Mouse (Mus musculus): ENCODE data around the gene Ubac2. TPM values are rescaled to one million over a fixed set of nuclear protein-coding genes. Genes with fewer than 3 reads are reported as not detected.
"Not testable (repeated sequence)": the region's sequence is repeated elsewhere in the genome, so short reads cannot be mapped to it uniquely, and the experiment has no call there.

Gene Ubac2
- 48.9 and 51.8 TPM in 2 replicates for polyA plus RNA-seq (2015; fragmentation: Nextera tagmentation; extraction: Ambion mirVana)

DNA sequence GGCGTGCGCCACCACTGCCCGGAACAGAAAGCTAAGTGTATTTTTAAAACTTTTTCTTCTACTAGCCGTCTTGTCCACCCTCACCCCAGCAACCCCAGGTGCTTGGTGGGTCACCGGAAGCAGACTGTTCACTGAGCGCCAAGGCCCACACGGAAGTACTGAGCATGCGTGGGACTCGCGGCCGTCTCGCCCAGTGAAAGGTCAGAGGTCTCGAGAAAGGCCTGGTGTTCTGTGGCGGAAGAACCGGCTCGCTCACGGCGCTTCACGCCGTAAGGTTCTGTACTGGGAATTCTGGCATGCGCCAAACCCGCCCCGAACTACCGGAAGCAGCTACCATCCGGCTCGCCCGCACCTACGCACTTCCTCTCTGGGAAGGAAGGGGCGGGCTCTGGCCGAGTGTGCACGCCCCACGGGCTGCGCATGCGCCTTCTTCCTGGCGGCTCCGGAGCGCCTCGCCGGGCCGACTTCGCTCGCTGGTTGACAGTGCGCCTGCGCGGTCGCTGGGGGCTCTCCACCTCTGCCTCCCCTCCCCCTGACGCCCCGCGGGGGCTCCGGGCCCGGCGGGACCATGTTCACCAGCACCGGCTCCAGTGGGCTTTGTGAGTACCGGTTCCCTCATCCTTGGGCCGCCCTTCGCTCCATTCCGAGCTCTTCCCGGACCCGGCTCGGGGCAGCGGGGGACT is at the start of gene Ubac2:
Gene Ubac2 (plus strand): TSS at position 445 of the 683 bp plus-strand sequence.
- under 1% methylated on average over 54 of the region's 61 CpGs for WGBS

DNA sequence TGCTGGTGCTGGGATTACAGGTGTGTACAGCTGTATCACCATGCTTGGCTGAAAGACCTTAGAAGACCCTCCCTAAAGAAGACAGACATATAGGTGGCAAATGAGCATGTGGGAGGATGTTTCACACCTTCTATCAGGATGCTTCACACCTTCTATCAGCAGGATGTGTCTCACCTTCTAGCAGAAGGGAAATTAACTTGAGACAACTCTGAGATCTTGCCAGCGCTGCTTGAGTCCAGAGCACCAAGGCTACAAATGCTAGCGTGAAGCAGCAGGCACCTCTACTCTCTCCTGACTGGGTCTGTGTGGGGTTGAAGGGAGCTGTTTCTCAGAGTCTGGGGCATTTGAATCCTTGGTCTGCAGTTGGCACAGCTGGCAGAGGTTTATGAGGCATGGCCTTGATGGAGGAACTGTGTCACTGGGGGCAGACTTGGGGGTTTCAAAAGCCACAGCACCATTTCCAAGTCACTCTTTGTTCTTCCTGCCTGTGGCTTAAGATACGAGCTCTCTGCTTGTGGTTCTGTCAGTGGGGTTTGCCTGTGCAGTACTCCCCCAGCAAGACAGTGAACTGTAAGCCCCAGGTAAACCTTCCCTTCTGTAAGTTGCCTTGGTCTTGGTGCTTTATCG is 48.5 kb upstream of the Ubac2 start:
- no peak for ATAC-seq
- Histone ChIP-seq H3K9ac (ENCODE audit: low read depth, low read length) (no peak overlapping the region), H3K9me3 (ENCODE audit: control insufficient read depth, low read length) (peaks cover 2% of the 10 kb centered on the region), H3K36me3 (ENCODE audit: control insufficient read depth, insufficient read depth, low read length) (no peaks in the 10 kb centered on the region), H3K27ac (ENCODE audit: low read depth, low read length) (no peak overlapping the region), H3K4me3 (ENCODE audit: low read length) (no peak overlapping the region), H3K27me3 (replicated peaks; ENCODE audit: control insufficient read depth, insufficient read depth, low read length) (no peaks in the 10 kb centered on the region), H3K4me2 (ENCODE audit: low read length) (no peak overlapping the region), H3K4me1 (ENCODE audit: control insufficient read depth, insufficient read depth, low read depth, low read length) (no peaks in the 10 kb centered on the region)
- 94% methylated on average over 4 of the region's 4 CpGs for WGBS

More for the DNA sequence above, at the start of gene Ubac2:
- ATAC-seq: peak; percentile 99
- Histone ChIP-seq H3K4me1 (ENCODE audit: control insufficient read depth, insufficient read depth, low read depth, low read length) (peaks cover 16% of the 10 kb centered on the region), H3K4me3 (ENCODE audit: low read length) (peak within 1 kb of the TSS; percentile 91), H3K27ac (ENCODE audit: low read depth, low read length) (peak within 1 kb of the TSS; percentile 85), H3K9me3 (ENCODE audit: control insufficient read depth, low read length) (no peaks in the 10 kb centered on the region), H3K9ac (ENCODE audit: low read depth, low read length) (peak within 1 kb of the TSS; percentile 72), H3K27me3 (replicated peaks; ENCODE audit: control insufficient read depth, insufficient read depth, low read length) (no peaks in the 10 kb centered on the region), H3K4me2 (ENCODE audit: low read length) (peak within 1 kb of the TSS; percentile 85), H3K36me3 (ENCODE audit: control insufficient read depth, insufficient read depth, low read length) (no peaks in the 10 kb centered on the region)

DNA sequence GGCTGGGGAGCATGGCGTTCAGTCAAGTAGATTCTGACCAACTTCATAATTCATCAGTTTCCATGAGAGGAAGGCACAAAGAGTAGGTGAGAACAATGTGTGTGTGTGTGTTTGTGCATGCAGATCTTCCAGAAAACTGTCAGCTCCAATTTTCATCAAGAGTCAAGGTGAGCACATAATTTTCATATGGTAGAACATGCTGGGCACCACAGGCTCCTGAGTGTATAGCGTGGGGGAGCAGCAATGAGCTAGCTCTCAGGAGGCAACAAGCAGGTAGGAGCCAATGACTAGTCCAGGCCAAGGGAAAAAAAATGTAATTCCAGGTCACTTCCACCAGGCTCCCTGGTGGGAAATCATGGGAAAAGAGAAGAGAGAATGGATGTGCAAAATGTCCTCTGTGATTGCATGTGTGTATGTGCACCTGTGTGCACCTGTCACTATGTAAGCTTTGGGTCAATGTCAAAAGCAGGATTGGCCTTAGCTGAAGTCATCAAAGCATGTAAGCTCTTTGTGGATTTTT is 45.4 kb upstream of the Ubac2 start:
- 85% methylated on average over 2 of the region's 2 CpGs for WGBS
- no peak for ATAC-seq
- no peak overlapping the region for H3K4me2 ChIP-seq (ENCODE audit: low read length)

GRCm38 (mm10) chr14:121838161-121838560 is 40.3 kb upstream of the Ubac2 start:
- no peak overlapping the region for H3K27ac ChIP-seq (ENCODE audit: low read depth, low read length)
- H3K27me3 ChIP-seq (replicated peaks; ENCODE audit: control insufficient read depth, insufficient read depth, low read length): no peaks in the 10 kb centered on the region
- H3K9ac ChIP-seq (ENCODE audit: low read depth, low read length): no peak overlapping the region
- no peaks in the 10 kb centered on the region for H3K4me1 ChIP-seq (ENCODE audit: control insufficient read depth, insufficient read depth, low read depth, low read length)
- H3K9me3 ChIP-seq (ENCODE audit: control insufficient read depth, low read length): peaks cover 7% of the 10 kb centered on the region
- no peak overlapping the region for H3K4me3 ChIP-seq (ENCODE audit: low read length)
- no peaks in the 10 kb centered on the region for H3K36me3 ChIP-seq (ENCODE audit: control insufficient read depth, insufficient read depth, low read length)
- no peak for ATAC-seq
- H3K4me2 ChIP-seq (ENCODE audit: low read length): no peak overlapping the region
- WGBS: 94% methylated on average over 4 of the region's 4 CpGs

More for the DNA sequence above, 45.4 kb upstream of the Ubac2 start:
- H3K9me3 ChIP-seq (ENCODE audit: control insufficient read depth, low read length): peaks cover 3% of the 10 kb centered on the region
- H3K4me1 ChIP-seq (ENCODE audit: control insufficient read depth, insufficient read depth, low read depth, low read length): no peaks in the 10 kb centered on the region
- H3K9ac ChIP-seq (ENCODE audit: low read depth, low read length): no peak overlapping the region
- H3K36me3 ChIP-seq (ENCODE audit: control insufficient read depth, insufficient read depth, low read length): no peaks in the 10 kb centered on the region
- H3K4me3 ChIP-seq (ENCODE audit: low read length): no peak overlapping the region
- H3K27me3 ChIP-seq (replicated peaks; ENCODE audit: control insufficient read depth, insufficient read depth, low read length): no peaks in the 10 kb centered on the region
- no peak overlapping the region for H3K27ac ChIP-seq (ENCODE audit: low read depth, low read length)

- 90% methylated on average over 8 of the region's 8 CpGs for WGBS
- Histone ChIP-seq H3K36me3 (ENCODE audit: control insufficient read depth, insufficient read depth, low read length) (no peaks in the 10 kb centered on the region), H3K27me3 (replicated peaks; ENCODE audit: control insufficient read depth, insufficient read depth, low read length) (no peaks in the 10 kb centered on the region), H3K9me3 (ENCODE audit: control insufficient read depth, low read length) (peaks cover 7% of the 10 kb centered on the region), H3K4me2 (ENCODE audit: low read length) (no peak overlapping the region), H3K9ac (ENCODE audit: low read depth, low read length) (no peak overlapping the region), H3K27ac (ENCODE audit: low read depth, low read length) (no peak overlapping the region), H3K4me1 (ENCODE audit: control insufficient read depth, insufficient read depth, low read depth, low read length) (no peaks in the 10 kb centered on the region), H3K4me3 (ENCODE audit: low read length) (no peak overlapping the region)
- no peak for ATAC-seq
These were observed 38.2 kb upstream of the Ubac2 start for GRCm38 (mm10) chr14:121840217-121840616.

DNA sequence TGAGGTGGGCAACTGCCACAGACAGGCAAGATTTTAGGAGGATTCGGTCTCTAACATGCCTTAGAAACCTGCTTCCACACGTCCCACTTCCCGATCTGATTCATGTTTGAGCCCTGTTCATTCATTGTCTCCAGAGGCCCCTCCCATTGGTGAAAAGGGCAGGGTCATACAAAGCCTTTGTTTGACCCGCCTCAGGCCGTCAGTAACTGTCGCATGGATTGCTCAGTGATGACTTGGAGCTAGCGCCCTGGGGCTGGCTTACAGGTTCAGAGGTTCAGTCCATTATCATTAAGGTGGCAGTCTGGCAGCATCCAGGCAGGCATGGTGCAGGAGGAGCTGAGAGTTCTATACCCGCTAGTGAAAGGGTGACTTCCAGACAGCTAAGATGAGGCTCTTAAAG is 33.9 kb upstream of the Ubac2 start:
- WGBS: 40% methylated on average over 8 of the region's 8 CpGs
- ATAC-seq: no peak

DNA sequence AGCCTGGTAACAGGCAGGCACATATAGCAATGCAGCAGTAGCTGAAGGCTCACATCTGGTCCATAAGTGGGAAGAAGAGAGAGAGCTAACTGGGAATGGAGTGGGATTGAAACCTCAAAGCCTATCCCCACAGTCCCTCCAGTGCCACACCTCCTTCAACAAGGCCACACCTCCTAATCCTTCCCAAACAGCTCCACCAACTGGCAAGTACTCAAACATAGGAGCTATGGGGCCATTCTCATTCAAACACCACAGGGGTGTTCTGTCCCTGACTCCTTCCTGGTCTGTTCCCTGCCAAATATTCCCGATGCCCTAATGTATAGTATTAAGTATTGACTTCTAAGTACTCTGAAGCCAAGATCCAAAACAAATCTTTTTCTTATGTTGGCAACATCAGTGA is 27.2 kb upstream of the Ubac2 start:
- WGBS: 89% methylated on average over 1 of the region's 1 CpGs
- H3K27me3 ChIP-seq (replicated peaks; ENCODE audit: control insufficient read depth, insufficient read depth, low read length): no peaks in the 10 kb centered on the region
- H3K4me1 ChIP-seq (ENCODE audit: control insufficient read depth, insufficient read depth, low read depth, low read length): no peaks in the 10 kb centered on the region
- no peaks in the 10 kb centered on the region for H3K36me3 ChIP-seq (ENCODE audit: control insufficient read depth, insufficient read depth, low read length)
- H3K4me2 ChIP-seq (ENCODE audit: low read length): no peak overlapping the region
- no peak overlapping the region for H3K4me3 ChIP-seq (ENCODE audit: low read length)
- no peak overlapping the region for H3K9ac ChIP-seq (ENCODE audit: low read depth, low read length)
- H3K9me3 ChIP-seq (ENCODE audit: control insufficient read depth, low read length): no peaks in the 10 kb centered on the region
- ATAC-seq: no peak
- no peak overlapping the region for H3K27ac ChIP-seq (ENCODE audit: low read depth, low read length)

More for the DNA sequence above, 33.9 kb upstream of the Ubac2 start:
- Histone ChIP-seq H3K4me1 (ENCODE audit: control insufficient read depth, insufficient read depth, low read depth, low read length) (no peaks in the 10 kb centered on the region), H3K36me3 (ENCODE audit: control insufficient read depth, insufficient read depth, low read length) (no peaks in the 10 kb centered on the region), H3K4me2 (ENCODE audit: low read length) (no peak overlapping the region), H3K9ac (ENCODE audit: low read depth, low read length) (no peak overlapping the region), H3K9me3 (ENCODE audit: control insufficient read depth, low read length) (no peaks in the 10 kb centered on the region), H3K27me3 (replicated peaks; ENCODE audit: control insufficient read depth, insufficient read depth, low read length) (no peaks in the 10 kb centered on the region), H3K4me3 (ENCODE audit: low read length) (no peak overlapping the region), H3K27ac (ENCODE audit: low read depth, low read length) (no peak overlapping the region)

DNA sequence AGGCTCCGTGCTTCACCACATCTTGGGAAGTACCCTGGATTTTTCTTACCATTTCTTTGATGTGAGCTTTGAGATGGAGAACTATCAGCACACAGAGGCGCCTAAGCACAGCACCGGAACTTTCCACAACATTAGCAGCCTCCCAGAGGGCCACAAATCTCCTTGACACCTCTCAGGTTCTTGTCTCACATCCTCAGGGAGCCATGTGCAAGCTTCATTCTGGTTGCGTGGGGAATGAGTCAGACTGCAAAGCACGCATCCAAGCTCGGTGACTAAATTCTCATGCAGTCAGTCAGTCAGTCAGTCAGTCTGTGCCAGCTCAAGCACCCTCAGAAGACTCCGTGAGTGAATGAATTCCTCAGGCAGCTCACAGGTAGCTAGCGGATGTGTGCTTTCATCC is 25.9 kb upstream of the Ubac2 start:
- no peaks in the 10 kb centered on the region for H3K4me1 ChIP-seq (ENCODE audit: control insufficient read depth, insufficient read depth, low read depth, low read length)
- H3K27me3 ChIP-seq (replicated peaks; ENCODE audit: control insufficient read depth, insufficient read depth, low read length): no peaks in the 10 kb centered on the region
- H3K9ac ChIP-seq (ENCODE audit: low read depth, low read length): no peak overlapping the region
- no peak overlapping the region for H3K4me2 ChIP-seq (ENCODE audit: low read length)
- ATAC-seq: no peak; the same call in 1 of the 2 replicates
- 85% methylated on average over 8 of the region's 8 CpGs for WGBS
- no peaks in the 10 kb centered on the region for H3K9me3 ChIP-seq (ENCODE audit: control insufficient read depth, low read length)
- H3K27ac ChIP-seq (ENCODE audit: low read depth, low read length): no peak overlapping the region
- H3K4me3 ChIP-seq (ENCODE audit: low read length): no peak overlapping the region
- H3K36me3 ChIP-seq (ENCODE audit: control insufficient read depth, insufficient read depth, low read length): no peaks in the 10 kb centered on the region

GRCm38 (mm10) chr14:121865162-121865561 is 13.3 kb upstream of the Ubac2 start:
- not testable (repeated sequence) for H3K4me2 ChIP-seq (ENCODE audit: low read length); ATAC-seq; H3K9ac ChIP-seq (ENCODE audit: low read depth, low read length); H3K27ac ChIP-seq (ENCODE audit: low read depth, low read length); H3K4me3 ChIP-seq (ENCODE audit: low read length); H3K36me3 ChIP-seq (ENCODE audit: control insufficient read depth, insufficient read depth, low read length); H3K9me3 ChIP-seq (ENCODE audit: control insufficient read depth, low read length); H3K4me1 ChIP-seq (ENCODE audit: control insufficient read depth, insufficient read depth, low read depth, low read length); H3K27me3 ChIP-seq (replicated peaks; ENCODE audit: control insufficient read depth, insufficient read depth, low read length)
- 12% methylated on average over 2 of the region's 2 CpGs for WGBS
